Mouse (Mus musculus): ENCODE results near the gene Tomm40l.
A peak's percentile ranks its signal among the peaks of the same experiment; 100 is the strongest.

DNA sequence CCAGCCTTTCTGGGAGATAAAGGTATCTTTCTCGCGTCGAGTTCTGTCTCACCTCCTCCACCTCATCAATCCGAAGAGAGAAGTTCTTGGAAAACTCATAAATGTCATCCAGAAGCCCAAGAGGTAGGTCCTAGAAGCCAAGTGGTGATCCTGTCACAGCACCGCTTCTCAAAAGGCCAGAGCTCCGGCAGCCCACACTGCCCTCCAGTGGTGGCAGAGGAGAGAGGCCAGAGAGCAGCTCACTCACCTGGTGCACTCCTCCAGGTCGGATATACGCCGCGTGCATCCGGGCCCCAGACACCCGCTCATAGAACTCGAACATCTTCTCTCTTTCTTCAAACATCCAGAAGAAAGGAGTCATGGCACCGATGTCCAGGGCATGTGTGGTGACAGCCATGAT, 16.1 kb upstream of the Tomm40l start:
- peak; percentile 67; the same call in 1 of the 2 replicates for TF ChIP-seq CTCF (IDR thresholded peaks at IDR 0.05; ENCODE audit: control insufficient read depth, insufficient read depth, insufficient replicate concordance, low read depth, low read length)
- TF ChIP-seq POLR2A (IDR thresholded peaks at IDR 0.05; ENCODE audit: control insufficient read depth, low read depth, low read length): no peak
